Mouse (Mus musculus) liver, embryonic 11.5 days (tissue): ENCODE results near the gene Cox19. TPM values are rescaled to one million over a fixed set of nuclear protein-coding genes. Genes with fewer than 3 reads are reported as not detected.

ENCODE experiments used
- ATAC-seq: fragments of 200-750 bp; cut with Nextera tagmentation; replicated peaks from 2 replicates; pipeline ENCODE4 v1.8.0; 2017; ENCODE audit warnings: moderate number of reproducible peaks, mild to moderate bottlenecking, moderate TSS enrichment, moderate library complexity; ENCODE audit not compliant: low FRiP score
- DNase-seq: peaks from one replicate; pipeline ENCODE4 v3.0.0-alpha.2; 2017; ENCODE audit warnings: low spot score
- H3K27ac ChIP-seq: fragments of 300-500 bp; sonication (generic); 2 replicates; pipeline ENCODE4 v1.5.1; 2014; ENCODE audit warnings: mild to moderate bottlenecking, low read depth, low read length, control low read depth
- H3K27me3 ChIP-seq: fragments of 300-500 bp; sonication (generic); replicated peaks from 2 replicates; pipeline ENCODE4 v1.6.1; 2014; ENCODE audit warnings: low read length, mixed read lengths; ENCODE audit not compliant: control insufficient read depth, insufficient read depth
- H3K36me3 ChIP-seq: fragments of 300-500 bp; sonication (generic); 2 replicates; pipeline ENCODE4 v1.6.1; 2014; ENCODE audit warnings: mild to moderate bottlenecking, low read length, moderate library complexity, mixed read lengths; ENCODE audit not compliant: control insufficient read depth, insufficient read depth
- H3K4me1 ChIP-seq: fragments of 300-500 bp; sonication (generic); replicated peaks from 2 replicates; pipeline ENCODE4 v1.6.1; 2014; ENCODE audit warnings: low read length, mixed read lengths; ENCODE audit not compliant: control insufficient read depth, insufficient read depth
- H3K4me2 ChIP-seq: fragments of 300-500 bp; sonication (generic); 2 replicates; pipeline ENCODE4 v1.6.1; 2014; ENCODE audit warnings: mild to moderate bottlenecking, control low read depth, moderate library complexity
- H3K4me3 ChIP-seq: fragments of 300-500 bp; sonication (generic); 2 replicates; pipeline ENCODE4 v1.5.1; 2014; ENCODE audit warnings: low read depth, low read length, control low read depth
- H3K9ac ChIP-seq: fragments of 300-500 bp; sonication (generic); 2 replicates; pipeline ENCODE4 v1.6.1; 2014; ENCODE audit warnings: low read depth, low read length, control low read depth
- H3K9me3 ChIP-seq: fragments of 300-500 bp; sonication (generic); 2 replicates; pipeline ENCODE4 v1.6.1; 2016; ENCODE audit warnings: low read length, inconsistent platforms, mixed read lengths; ENCODE audit not compliant: control insufficient read depth
- WGBS: fragments of 180-500 bp; shearing (Covaris S2); extraction: QIAGEN DNeasy Blood & Tissue Kit; methylation state at CpG from one replicate; pipeline ENCODE4 v1.1.7; 2014; 5-methylcytosine and 5-hydroxymethylcytosine counted together
- polyA plus RNA-seq: library from polyadenylated mRNA; unstranded; fragments of >200 nt; fragmentation: Nextera tagmentation; extraction: Ambion mirVana; gene quantifications from 2 replicates; pipeline ENCODE4 v1.2.1, GENCODE M21; 2014

The Cox19 gene
- polyA plus RNA-seq, 1 experiment from 2014 or later: 98.1 TPM

DNA sequence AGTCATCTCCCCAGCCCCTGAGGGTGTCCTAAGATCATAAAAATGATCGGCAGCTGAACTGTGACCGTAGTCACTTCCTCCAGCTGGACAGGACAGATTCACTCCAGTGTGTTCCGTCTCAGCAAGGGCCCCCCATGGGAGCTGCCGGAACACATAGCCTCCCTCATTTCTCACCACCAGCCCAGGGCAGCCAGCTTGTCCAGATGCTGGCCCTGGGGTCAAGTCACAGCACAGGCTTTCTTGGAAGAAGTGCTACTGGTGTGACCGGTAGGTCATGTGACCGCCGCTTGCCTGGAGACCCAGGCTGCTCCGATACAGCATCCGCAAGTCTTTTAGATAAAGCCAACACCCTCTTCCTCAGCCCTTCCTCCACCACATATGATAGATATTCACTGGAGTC is 37.7 kb downstream of the Cox19 start:
- Histone ChIP-seq H3K4me3 (no peak overlapping the region), H3K4me1 (peaks cover 3% of the 10 kb centered on the region), H3K36me3 (no peaks in the 10 kb centered on the region), H3K4me2 (no peak overlapping the region), H3K27me3 (no peaks in the 10 kb centered on the region), H3K9me3 (no peaks in the 10 kb centered on the region), H3K27ac (no peak overlapping the region), H3K9ac (no peak overlapping the region)
- DNase-seq (no peak), ATAC-seq (no peak)
- WGBS: 80% methylated on average over 9 of the region's 9 CpGs

DNA sequence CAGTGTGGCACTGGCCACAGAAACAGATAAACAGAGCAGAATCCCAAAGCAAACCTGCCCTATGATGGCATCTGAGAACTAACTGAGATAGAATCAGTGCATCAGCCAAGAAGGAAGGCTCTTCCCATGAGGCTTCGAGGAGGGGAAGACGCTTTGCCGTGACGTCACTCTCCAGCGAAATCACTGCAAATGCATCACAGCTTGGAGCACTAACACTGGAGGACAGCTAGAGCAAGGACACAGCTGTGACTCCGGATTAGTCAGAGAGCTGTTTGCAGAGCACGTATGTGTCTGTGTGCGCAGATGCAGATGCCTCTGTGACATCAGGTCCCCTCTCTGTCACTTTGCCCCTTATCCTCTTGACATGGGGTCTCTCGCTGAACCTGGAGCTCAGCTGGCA is 39.4 kb downstream of the Cox19 start:
- 88% methylated on average over 9 of the region's 9 CpGs for WGBS
- Histone ChIP-seq H3K4me3 (no peak overlapping the region), H3K4me2 (no peak overlapping the region), H3K4me1 (no peaks in the 10 kb centered on the region; the same call in none of the 2 replicates), H3K27ac (no peak overlapping the region), H3K9ac (no peak overlapping the region), H3K9me3 (no peaks in the 10 kb centered on the region), H3K27me3 (no peaks in the 10 kb centered on the region), H3K36me3 (no peaks in the 10 kb centered on the region)
- DNase-seq: no peak
- ATAC-seq: no peak

DNA sequence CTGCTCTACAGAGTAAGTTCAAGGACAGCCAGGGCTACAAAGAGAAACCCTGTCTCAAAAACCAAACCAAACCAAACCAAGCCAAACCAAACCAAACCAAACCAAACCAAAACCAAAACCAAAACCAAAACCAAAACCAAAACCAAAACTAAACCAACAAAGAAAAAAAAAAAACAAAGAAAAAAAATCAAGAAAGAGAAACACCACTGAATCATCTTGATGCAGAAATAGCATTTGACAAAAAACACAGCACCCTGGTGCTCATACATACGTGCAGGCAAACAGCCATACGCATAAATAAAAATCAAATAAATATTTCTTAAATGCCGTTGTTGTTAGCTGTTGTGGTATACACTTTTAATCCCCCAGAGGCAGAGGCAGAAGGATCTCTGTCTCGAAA is 40.7 kb downstream of the Cox19 start:
- DNase-seq (no peak), ATAC-seq (no peak)
- no peak overlapping the region for H3K4me2 ChIP-seq
- WGBS: 92% methylated on average over 4 of the region's 4 CpGs
- no peak overlapping the region for H3K9ac ChIP-seq
- no peak overlapping the region for H3K27ac ChIP-seq
- H3K27me3 ChIP-seq: no peaks in the 10 kb centered on the region
- H3K9me3 ChIP-seq: no peaks in the 10 kb centered on the region
- H3K4me3 ChIP-seq: no peak overlapping the region
- H3K4me1 ChIP-seq: no peaks in the 10 kb centered on the region; the same call in none of the 2 replicates
- H3K36me3 ChIP-seq: no peaks in the 10 kb centered on the region

DNA sequence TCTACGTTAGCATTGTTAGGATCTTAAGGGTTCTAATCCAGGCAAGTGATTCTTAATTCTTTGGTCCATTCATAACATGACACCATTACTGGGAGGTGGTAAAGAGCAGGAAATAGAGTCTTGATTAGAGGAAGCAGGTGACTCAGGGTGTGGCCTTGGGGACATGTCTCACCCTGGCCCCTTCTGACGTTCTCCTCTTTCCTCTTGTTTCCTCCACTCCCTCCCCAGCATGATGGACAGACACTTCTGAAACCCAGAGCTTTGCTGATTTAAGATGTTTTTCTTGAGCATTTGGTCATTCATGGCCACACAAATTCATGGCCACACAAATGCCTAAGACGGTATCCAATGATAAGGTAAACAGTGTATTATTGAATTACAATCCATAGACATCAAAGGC is 41.3 kb downstream of the Cox19 start:
- H3K4me3 ChIP-seq: no peak overlapping the region
- no peak for DNase-seq

DNA sequence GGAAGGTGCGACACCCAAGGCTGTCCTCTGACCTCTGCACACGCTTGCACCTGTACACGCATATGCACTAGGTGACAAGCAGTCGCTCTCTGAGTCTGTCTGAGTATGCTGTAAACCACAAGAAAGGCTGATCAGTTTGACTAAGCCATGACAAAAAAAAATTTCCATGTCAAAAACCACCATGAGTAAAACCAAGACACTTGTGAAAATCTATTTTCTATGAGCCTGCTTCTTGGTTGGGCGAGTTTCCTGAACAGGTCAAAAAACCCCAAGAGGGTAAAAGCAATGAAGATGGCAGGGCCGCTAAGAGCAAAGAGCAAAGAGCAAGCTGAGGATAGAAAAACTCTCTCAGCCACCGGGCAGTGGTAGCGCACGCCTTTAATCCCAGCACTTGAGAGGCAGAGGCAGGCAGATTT is 47.6 kb downstream of the Cox19 start:
- no peak for DNase-seq
- Histone ChIP-seq H3K9ac (no peak overlapping the region), H3K27me3 (no peaks in the 10 kb centered on the region), H3K4me3 (no peak overlapping the region), H3K4me2 (no peak overlapping the region), H3K36me3 (no peaks in the 10 kb centered on the region), H3K9me3 (no peaks in the 10 kb centered on the region), H3K4me1 (peaks cover 13% of the 10 kb centered on the region), H3K27ac (no peak overlapping the region)
- 85% methylated on average over 9 of the region's 9 CpGs for WGBS
- no peak for ATAC-seq

More for the DNA sequence above, 41.3 kb downstream of the Cox19 start:
- no peak overlapping the region for H3K9ac ChIP-seq
- whole genome bisulfite sequencing: 68% methylated on average over 3 of the region's 3 CpGs
- H3K27me3 ChIP-seq: no peaks in the 10 kb centered on the region
- no peaks in the 10 kb centered on the region for H3K36me3 ChIP-seq
- H3K4me1 ChIP-seq: no peaks in the 10 kb centered on the region; the same call in none of the 2 replicates
- H3K4me2 ChIP-seq: no peak overlapping the region
- H3K9me3 ChIP-seq: no peaks in the 10 kb centered on the region
- no peak for ATAC-seq
- H3K27ac ChIP-seq: no peak overlapping the region

DNA sequence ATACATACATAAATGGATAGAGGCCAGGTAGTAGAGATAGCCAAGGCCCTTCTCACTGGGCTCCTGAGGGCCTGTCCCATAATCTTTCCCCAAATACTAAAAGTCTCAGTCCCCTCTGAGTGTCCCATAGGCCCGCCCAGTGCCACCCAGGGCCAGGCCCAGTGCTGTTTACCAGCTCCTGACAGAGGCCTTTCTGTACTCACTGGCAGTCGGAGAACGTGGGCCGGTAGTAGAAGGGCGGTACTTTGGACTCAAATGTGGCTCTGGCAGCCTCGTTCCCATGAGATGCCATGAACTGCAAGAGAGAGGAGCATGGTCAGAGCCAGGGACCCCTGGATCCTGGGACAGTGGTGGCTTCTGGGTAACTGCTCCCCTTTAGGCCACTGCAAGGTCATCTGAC is 49.1 kb downstream of the Cox19 start:
- H3K27ac ChIP-seq: no peak overlapping the region
- no peaks in the 10 kb centered on the region for H3K9me3 ChIP-seq
- 78% methylated on average over 6 of the region's 6 CpGs for WGBS
- H3K27me3 ChIP-seq: no peaks in the 10 kb centered on the region
- no peak overlapping the region for H3K9ac ChIP-seq
- no peaks in the 10 kb centered on the region for H3K36me3 ChIP-seq
- DNase-seq (no peak), ATAC-seq (no peak)
- no peak overlapping the region for H3K4me3 ChIP-seq
- peaks cover 13% of the 10 kb centered on the region for H3K4me1 ChIP-seq
- no peak overlapping the region for H3K4me2 ChIP-seq

DNA sequence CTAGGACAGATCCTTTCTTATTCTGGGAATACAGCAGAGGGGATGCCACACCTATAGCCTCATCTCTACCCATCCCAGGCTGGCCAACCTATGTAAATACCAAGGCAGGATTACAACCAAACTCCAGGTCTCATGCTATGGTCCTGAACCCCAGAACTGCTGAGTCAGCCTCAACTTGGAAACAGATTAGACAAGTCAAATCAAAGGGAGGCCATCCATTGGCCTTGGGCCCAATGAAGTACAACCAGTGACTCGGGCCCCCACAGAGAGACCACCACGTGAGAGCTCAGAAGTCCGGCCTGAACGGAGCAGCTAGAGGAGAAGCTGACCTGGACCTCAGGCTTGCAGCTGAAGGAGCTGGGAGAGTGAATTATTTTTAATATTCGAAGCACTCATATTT is 53.5 kb downstream of the Cox19 start:
- peaks cover 13% of the 10 kb centered on the region for H3K4me1 ChIP-seq
- DNase-seq: no peak
- no peak overlapping the region for H3K4me3 ChIP-seq
- H3K9ac ChIP-seq: no peak overlapping the region
- H3K4me2 ChIP-seq: no peak overlapping the region
- WGBS: 85% methylated on average over 5 of the region's 5 CpGs
- H3K27me3 ChIP-seq: no peaks in the 10 kb centered on the region
- ATAC-seq: no peak
- no peaks in the 10 kb centered on the region for H3K9me3 ChIP-seq
- no peak overlapping the region for H3K27ac ChIP-seq
- no peaks in the 10 kb centered on the region for H3K36me3 ChIP-seq

DNA sequence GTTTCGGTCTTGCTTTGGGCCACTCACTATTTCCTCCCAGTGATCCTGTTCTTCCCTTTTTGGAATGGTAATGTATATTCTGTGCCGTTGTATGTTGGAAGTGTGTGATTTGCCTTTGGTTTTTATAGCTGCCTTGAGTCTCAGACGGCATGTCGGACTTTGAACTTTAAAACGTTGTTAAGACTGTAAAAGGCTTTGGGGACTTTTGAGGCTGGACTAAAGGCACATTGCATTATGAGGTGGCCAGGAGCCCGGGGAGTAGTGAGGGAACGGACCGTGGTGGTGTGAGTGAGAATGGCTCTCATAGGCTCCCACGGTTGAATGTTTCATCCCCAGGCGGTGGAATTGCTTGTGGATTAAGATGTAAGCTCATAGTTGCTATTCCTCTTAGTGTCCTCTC is 54.1 kb downstream of the Cox19 start:
- no peak for DNase-seq
- Histone ChIP-seq H3K4me2 (no peak overlapping the region), H3K36me3 (no peaks in the 10 kb centered on the region), H3K27ac (no peak overlapping the region), H3K9ac (no peak overlapping the region), H3K27me3 (no peaks in the 10 kb centered on the region), H3K4me1 (peaks cover 13% of the 10 kb centered on the region), H3K4me3 (no peak overlapping the region), H3K9me3 (no peaks in the 10 kb centered on the region)
- ATAC-seq: no peak
- 92% methylated on average over 10 of the region's 10 CpGs for WGBS

DNA sequence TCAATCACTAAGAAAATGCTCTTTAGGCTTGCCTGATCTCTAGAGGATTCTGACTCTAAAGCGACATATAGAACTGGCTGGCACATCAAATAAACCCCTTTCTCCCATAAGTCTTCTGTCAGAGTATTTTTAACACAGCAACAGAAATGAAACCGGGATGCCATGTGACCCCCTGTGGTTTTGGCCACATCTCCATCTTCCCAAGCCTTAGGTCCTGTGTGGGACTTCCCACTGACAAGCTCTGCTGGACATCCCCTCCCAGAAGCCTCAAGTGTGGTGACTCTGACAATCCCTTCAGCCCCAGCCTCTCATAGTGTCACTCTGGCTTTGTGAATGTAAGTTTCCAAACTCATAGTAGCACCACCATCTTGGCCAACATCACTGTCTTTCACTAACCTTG is 57.1 kb downstream of the Cox19 start:
- H3K27ac ChIP-seq: no peak overlapping the region
- H3K36me3 ChIP-seq: no peaks in the 10 kb centered on the region
- no peak overlapping the region for H3K9ac ChIP-seq
- 69% methylated on average over 2 of the region's 2 CpGs for WGBS
- H3K4me3 ChIP-seq: no peak overlapping the region
- ATAC-seq (no peak), DNase-seq (no peak)
- no peaks in the 10 kb centered on the region for H3K9me3 ChIP-seq
- H3K27me3 ChIP-seq: no peaks in the 10 kb centered on the region
- no peak overlapping the region for H3K4me2 ChIP-seq
- peaks cover 2% of the 10 kb centered on the region for H3K4me1 ChIP-seq
